Mouse (Mus musculus) liver, embryonic 13.5 days (tissue): ENCODE results near the gene Prox1. TPM values are rescaled to one million over a fixed set of nuclear protein-coding genes. Genes with fewer than 3 reads are reported as not detected.

Source experiments
- ATAC-seq: fragments of 200-750 bp; cut with Nextera tagmentation; 2 replicates; pipeline ENCODE4 v1.8.0; 2017; ENCODE audit warnings: low read depth, mild to moderate bottlenecking, moderate number of reproducible peaks, moderate library complexity
- DNase-seq: peaks from one replicate; pipeline ENCODE4 v3.0.0; 2022
- H3K27ac ChIP-seq: fragments of 300-500 bp; sonication (generic); 2 replicates; pipeline ENCODE4 v1.5.1; 2015; ENCODE audit warnings: moderate library complexity, mild to moderate bottlenecking, inconsistent platforms
- H3K27me3 ChIP-seq: fragments of 300-500 bp; sonication (generic); 2 replicates; pipeline ENCODE4 v1.6.1; 2015; ENCODE audit warnings: mild to moderate bottlenecking, inconsistent platforms
- H3K36me3 ChIP-seq: fragments of 300-500 bp; sonication (generic); 2 replicates; pipeline ENCODE4 v1.6.1; 2015; ENCODE audit warnings: mild to moderate bottlenecking, inconsistent platforms
- H3K4me1 ChIP-seq: fragments of 300-500 bp; sonication (generic); replicated peaks from 2 replicates; pipeline ENCODE4 v1.6.1; 2015; ENCODE audit warnings: inconsistent platforms
- H3K4me2 ChIP-seq: fragments of 300-500 bp; sonication (generic); 2 replicates; pipeline ENCODE4 v1.6.1; 2015; ENCODE audit warnings: inconsistent platforms, mild to moderate bottlenecking, moderate library complexity
- H3K4me3 ChIP-seq: fragments of 300-500 bp; sonication (generic); replicated peaks from 2 replicates; pipeline ENCODE4 v1.5.1; 2015; ENCODE audit warnings: mild to moderate bottlenecking, inconsistent platforms
- H3K9ac ChIP-seq: fragments of 300-500 bp; sonication (generic); 2 replicates; pipeline ENCODE4 v1.6.1; 2015; ENCODE audit warnings: mild to moderate bottlenecking, inconsistent platforms
- H3K9me3 ChIP-seq: fragments of 300-500 bp; sonication (generic); replicated peaks from 2 replicates; pipeline ENCODE4 v1.6.1; 2016; ENCODE audit warnings: inconsistent platforms
- WGBS: fragments of 180-500 bp; shearing (Covaris S2); methylation state at CpG from one replicate; pipeline ENCODE4 v1.1.7; 2015; ENCODE audit not compliant: insufficient replicate concordance; 5-methylcytosine and 5-hydroxymethylcytosine counted together
- polyA plus RNA-seq: library from polyadenylated mRNA; unstranded; fragments of >200 nt; fragmentation: Nextera tagmentation; extraction: Ambion mirVana; gene quantifications from 2 replicates; pipeline ENCODE4 v1.2.1, GENCODE M21; 2015

Gene Prox1
- polyA plus RNA-seq, 1 experiment from 2014 or later = 4.1 TPM

DNA sequence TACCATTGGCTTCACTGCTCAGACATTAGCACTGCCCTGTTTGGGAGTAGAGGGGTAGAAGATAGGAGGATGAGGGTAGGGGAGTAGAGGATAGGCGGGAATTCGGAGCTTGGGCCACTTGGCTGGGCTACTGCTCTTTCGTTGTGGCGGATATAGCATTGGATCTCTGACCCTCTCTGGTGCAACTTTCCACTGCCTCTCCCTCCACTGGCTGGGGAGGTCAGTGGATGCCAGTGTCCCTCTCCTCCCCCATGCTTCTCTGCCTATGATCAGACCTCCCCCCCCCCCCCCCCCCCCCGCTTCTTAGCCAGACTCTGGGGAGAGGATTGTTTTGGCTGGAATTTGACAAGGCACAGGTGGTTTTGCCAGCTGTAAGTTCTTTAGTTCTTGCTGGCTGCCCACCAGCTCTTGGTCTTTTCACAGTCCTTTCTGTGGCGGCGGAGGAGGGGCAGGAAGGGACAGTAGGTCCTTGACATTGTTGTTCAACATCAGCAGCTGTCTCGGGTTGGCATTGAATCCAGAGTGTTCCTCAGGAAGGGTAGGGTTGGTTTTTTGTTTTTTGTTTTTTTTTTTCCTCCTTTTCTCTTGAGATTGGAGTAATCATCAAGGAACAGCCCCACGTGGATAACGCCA is 90.8 kb downstream of the Prox1 start:
- no peak for DNase-seq
- no peak for ATAC-seq

DNA sequence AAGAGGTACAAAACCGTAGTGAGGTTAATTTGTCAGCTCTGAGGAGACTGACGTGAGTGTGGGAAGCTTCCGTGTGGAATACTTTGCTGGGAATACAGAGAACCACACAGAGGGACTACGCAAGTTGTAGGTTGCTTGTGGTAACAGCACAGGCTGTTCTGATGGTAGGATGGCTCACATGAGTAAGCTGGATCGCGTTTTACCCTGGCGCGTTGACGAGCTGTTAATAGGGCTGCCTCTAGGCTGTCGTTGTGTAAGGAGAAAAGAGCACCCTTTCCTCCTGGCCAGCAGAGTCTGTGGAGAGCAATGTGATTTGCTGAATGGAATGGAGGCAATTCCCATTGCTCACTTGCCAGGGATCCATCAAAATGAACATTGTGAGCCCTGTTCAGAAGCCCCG is 93.9 kb downstream of the Prox1 start:
- DNase-seq (no peak), ATAC-seq (no peak)
- no peak overlapping the region for H3K27ac ChIP-seq
- peaks cover 7% of the 10 kb centered on the region for H3K4me1 ChIP-seq
- no peaks in the 10 kb centered on the region for H3K36me3 ChIP-seq
- 63% methylated on average over 11 of the region's 11 CpGs for WGBS
- no peaks in the 10 kb centered on the region for H3K9me3 ChIP-seq
- H3K4me3 ChIP-seq = no peak overlapping the region
- no peaks in the 10 kb centered on the region for H3K27me3 ChIP-seq
- H3K9ac ChIP-seq = no peak overlapping the region
- no peak overlapping the region for H3K4me2 ChIP-seq

More for the DNA sequence above, 90.8 kb downstream of the Prox1 start:
- no peaks in the 10 kb centered on the region for H3K36me3 ChIP-seq
- no peaks in the 10 kb centered on the region for H3K9me3 ChIP-seq
- no peak overlapping the region for H3K27ac ChIP-seq
- 71% methylated on average over 9 of the region's 10 CpGs for WGBS
- no peak overlapping the region for H3K4me3 ChIP-seq
- peaks cover 9% of the 10 kb centered on the region for H3K4me1 ChIP-seq
- no peaks in the 10 kb centered on the region for H3K27me3 ChIP-seq
- no peak overlapping the region for H3K4me2 ChIP-seq
- no peak overlapping the region for H3K9ac ChIP-seq

Other genes starting within 250 kb of the Prox1 start
- 40.7 and 40.8 TPM in 2 replicates for gene Smyd2, start 248.4 kb downstream of the Prox1 start, polyA plus RNA-seq